Mouse (Mus musculus): ENCODE results near the gene H60b. TPM values are rescaled to one million over a fixed set of nuclear protein-coding genes. Genes with fewer than 3 reads are reported as not detected.
"Not testable (repeated sequence)": the region's sequence is repeated elsewhere in the genome, so short reads cannot be mapped to it uniquely, and the experiment has no call there.

H60b gene
- polyA plus RNA-seq, 1 experiment from 2014 or later = 0.19 TPM

- H3K9me3 ChIP-seq (ENCODE audit: control insufficient read depth, low read length) = no peaks in the 10 kb centered on the region
- whole genome bisulfite sequencing = 29% methylated on average over 3 of the region's 3 CpGs
- no peak overlapping the region for H3K27ac ChIP-seq (replicated peaks in 1 of 2; ENCODE audit: control insufficient read depth in 1 of 2, insufficient read depth in 1 of 2, low read depth in 2 of 2, low read length in 2 of 2)
- H3K4me3 ChIP-seq (ENCODE audit: control insufficient read depth in 1 of 2, insufficient read depth in 1 of 2, low read depth in 1 of 2, low read length in 2 of 2) = no peak overlapping the region
- no peak for ATAC-seq (ENCODE audit: insufficient number of reproducible peaks, insufficient read depth, low FRiP score, low read depth)
- no peak overlapping the region for H3K9ac ChIP-seq (ENCODE audit: low read length)
- H3K27me3 ChIP-seq (ENCODE audit: control insufficient read depth, insufficient read depth, low read length) = peaks cover 59% of the 10 kb centered on the region
- no peak overlapping the region for H3K4me2 ChIP-seq (ENCODE audit: low read length)
- no peaks in the 10 kb centered on the region for H3K36me3 ChIP-seq (ENCODE audit: control insufficient read depth, insufficient read depth, low read length)
- H3K4me1 ChIP-seq (ENCODE audit: control insufficient read depth in 2 of 2, insufficient read depth in 2 of 2, low read length in 2 of 2) = peaks cover 8 to 14% of the 10 kb centered on the region in 2 experiments; a peak in 3 of 4 replicates
These were observed 3.3 kb upstream of the H60b start for GRCm38 (mm10) chr10:22154871-22155799.

- peaks cover 58% of the 10 kb centered on the region for H3K27me3 ChIP-seq (ENCODE audit: control insufficient read depth, insufficient read depth, low read length)
These were observed 760 bp downstream of the H60b start for GRCm38 (mm10) chr10:22159131-22159561.

GRCm38 (mm10) chr10:22159581-22160140, 1.3 kb downstream of the H60b start:
- Histone ChIP-seq H3K4me3 (ENCODE audit: control insufficient read depth in 1 of 2, insufficient read depth in 1 of 2, low read depth in 1 of 2, low read length in 2 of 2) (no peak overlapping the region), H3K4me2 (ENCODE audit: low read length) (no peak overlapping the region), H3K9ac (ENCODE audit: low read length) (no peak overlapping the region), H3K27ac (replicated peaks in 1 of 2; ENCODE audit: control insufficient read depth in 1 of 2, insufficient read depth in 1 of 2, low read depth in 2 of 2, low read length in 2 of 2) (no peak overlapping the region), H3K9me3 (ENCODE audit: control insufficient read depth, low read length) (no peaks in the 10 kb centered on the region), H3K4me1 (ENCODE audit: control insufficient read depth in 2 of 2, insufficient read depth in 2 of 2, low read length in 2 of 2) (peaks cover 0 to 6% of the 10 kb centered on the region in 2 experiments; a peak in 2 of 4 replicates), H3K36me3 (ENCODE audit: control insufficient read depth, insufficient read depth, low read length) (no peaks in the 10 kb centered on the region), H3K27me3 (ENCODE audit: control insufficient read depth, insufficient read depth, low read length) (peaks cover 58% of the 10 kb centered on the region)
- ATAC-seq (ENCODE audit: insufficient number of reproducible peaks, insufficient read depth, low FRiP score, low read depth) = no peak
- WGBS = 5% methylated on average over 23 of the region's 23 CpGs

More at GRCm38 (mm10) chr10:22159131-22159561, 760 bp downstream of the H60b start:
- Histone ChIP-seq H3K36me3 (ENCODE audit: control insufficient read depth, insufficient read depth, low read length) (no peaks in the 10 kb centered on the region), H3K4me3 (ENCODE audit: control insufficient read depth in 1 of 2, insufficient read depth in 1 of 2, low read depth in 1 of 2, low read length in 2 of 2) (peak overlapping the region; percentile 17 to 45), H3K9ac (ENCODE audit: low read length) (no peak overlapping the region), H3K9me3 (ENCODE audit: control insufficient read depth, low read length) (no peaks in the 10 kb centered on the region), H3K27ac (replicated peaks in 1 of 2; ENCODE audit: control insufficient read depth in 1 of 2, insufficient read depth in 1 of 2, low read depth in 2 of 2, low read length in 2 of 2) (no peak overlapping the region), H3K4me2 (ENCODE audit: low read length) (peak overlapping the region; percentile 68), H3K4me1 (ENCODE audit: control insufficient read depth in 2 of 2, insufficient read depth in 2 of 2, low read length in 2 of 2) (peaks cover 0 to 6% of the 10 kb centered on the region in 2 experiments; a peak in 2 of 4 replicates)
- ATAC-seq (ENCODE audit: insufficient number of reproducible peaks, insufficient read depth, low FRiP score, low read depth) = no peak
- under 1% methylated on average over 24 of the region's 24 CpGs for WGBS

- H3K4me2 ChIP-seq (ENCODE audit: low read length) = peak overlapping the region; percentile 58
- H3K27ac ChIP-seq (replicated peaks in 1 of 2; ENCODE audit: control insufficient read depth in 1 of 2, insufficient read depth in 1 of 2, low read depth in 2 of 2, low read length in 2 of 2); H3K9me3 ChIP-seq (ENCODE audit: control insufficient read depth, low read length); ATAC-seq (ENCODE audit: insufficient number of reproducible peaks, insufficient read depth, low FRiP score, low read depth); H3K4me1 ChIP-seq (ENCODE audit: control insufficient read depth in 2 of 2, insufficient read depth in 2 of 2, low read length in 2 of 2); H3K36me3 ChIP-seq (ENCODE audit: control insufficient read depth, insufficient read depth, low read length); H3K9ac ChIP-seq (ENCODE audit: low read length): not testable (repeated sequence)
- peaks cover 25% of the 10 kb centered on the region; the same call in 1 of the 2 replicates for H3K27me3 ChIP-seq (ENCODE audit: control insufficient read depth, insufficient read depth, low read length)
- WGBS = 8% methylated on average over 9 of the region's 9 CpGs
- peak overlapping the region in 1 of 2 experiments; percentile 14; a peak in 1 of 4 replicates for H3K4me3 ChIP-seq (ENCODE audit: control insufficient read depth in 1 of 2, insufficient read depth in 1 of 2, low read depth in 1 of 2, low read length in 2 of 2)
These were observed 4.9 kb downstream of the H60b start for GRCm38 (mm10) chr10:22163279-22163678.

- WGBS = 34% methylated on average over 13 of the region's 16 CpGs
- H3K27ac ChIP-seq (replicated peaks in 1 of 2; ENCODE audit: control insufficient read depth in 1 of 2, insufficient read depth in 1 of 2, low read depth in 2 of 2, low read length in 2 of 2); H3K9me3 ChIP-seq (ENCODE audit: control insufficient read depth, low read length); H3K9ac ChIP-seq (ENCODE audit: low read length); ATAC-seq (ENCODE audit: insufficient number of reproducible peaks, insufficient read depth, low FRiP score, low read depth); H3K4me1 ChIP-seq (ENCODE audit: control insufficient read depth in 2 of 2, insufficient read depth in 2 of 2, low read length in 2 of 2); H3K36me3 ChIP-seq (ENCODE audit: control insufficient read depth, insufficient read depth, low read length): not testable (repeated sequence)
- H3K27me3 ChIP-seq (ENCODE audit: control insufficient read depth, insufficient read depth, low read length) = peaks cover 19% of the 10 kb centered on the region; the same call in 1 of the 2 replicates
- peak overlapping the region in 1 of 2 experiments; percentile 14; a peak in 1 of 4 replicates for H3K4me3 ChIP-seq (ENCODE audit: control insufficient read depth in 1 of 2, insufficient read depth in 1 of 2, low read depth in 1 of 2, low read length in 2 of 2)
- H3K4me2 ChIP-seq (ENCODE audit: low read length) = peak overlapping the region; percentile 58
These were observed 5.6 kb downstream of the H60b start for GRCm38 (mm10) chr10:22163705-22164583.

GRCm38 (mm10) chr10:22165328-22166003, 7.1 kb downstream of the H60b start:
- WGBS = 45% methylated on average over 5 of the region's 5 CpGs

GRCm38 (mm10) chr10:22166025-22166424, 7.6 kb downstream of the H60b start:
- not testable (repeated sequence) for H3K36me3 ChIP-seq (ENCODE audit: control insufficient read depth, insufficient read depth, low read length); H3K9ac ChIP-seq (ENCODE audit: low read length); H3K4me2 ChIP-seq (ENCODE audit: low read length); H3K27me3 ChIP-seq (ENCODE audit: control insufficient read depth, insufficient read depth, low read length); ATAC-seq (ENCODE audit: insufficient number of reproducible peaks, insufficient read depth, low FRiP score, low read depth); H3K27ac ChIP-seq (replicated peaks in 1 of 2; ENCODE audit: control insufficient read depth in 1 of 2, insufficient read depth in 1 of 2, low read depth in 2 of 2, low read length in 2 of 2); H3K4me3 ChIP-seq (ENCODE audit: control insufficient read depth in 1 of 2, insufficient read depth in 1 of 2, low read depth in 1 of 2, low read length in 2 of 2); H3K9me3 ChIP-seq (ENCODE audit: control insufficient read depth, low read length); H3K4me1 ChIP-seq (ENCODE audit: control insufficient read depth in 2 of 2, insufficient read depth in 2 of 2, low read length in 2 of 2)
- WGBS = 49% methylated on average over 2 of the region's 2 CpGs

More at GRCm38 (mm10) chr10:22165328-22166003, 7.1 kb downstream of the H60b start:
- H3K4me3 ChIP-seq (ENCODE audit: control insufficient read depth in 1 of 2, insufficient read depth in 1 of 2, low read depth in 1 of 2, low read length in 2 of 2); H3K27ac ChIP-seq (replicated peaks in 1 of 2; ENCODE audit: control insufficient read depth in 1 of 2, insufficient read depth in 1 of 2, low read depth in 2 of 2, low read length in 2 of 2); ATAC-seq (ENCODE audit: insufficient number of reproducible peaks, insufficient read depth, low FRiP score, low read depth); H3K36me3 ChIP-seq (ENCODE audit: control insufficient read depth, insufficient read depth, low read length); H3K9me3 ChIP-seq (ENCODE audit: control insufficient read depth, low read length); H3K27me3 ChIP-seq (ENCODE audit: control insufficient read depth, insufficient read depth, low read length); H3K4me1 ChIP-seq (ENCODE audit: control insufficient read depth in 2 of 2, insufficient read depth in 2 of 2, low read length in 2 of 2); H3K9ac ChIP-seq (ENCODE audit: low read length); H3K4me2 ChIP-seq (ENCODE audit: low read length): not testable (repeated sequence)
